Mouse (Mus musculus): Measurements from ENCODE around the gene Ppfia4.

DNA sequence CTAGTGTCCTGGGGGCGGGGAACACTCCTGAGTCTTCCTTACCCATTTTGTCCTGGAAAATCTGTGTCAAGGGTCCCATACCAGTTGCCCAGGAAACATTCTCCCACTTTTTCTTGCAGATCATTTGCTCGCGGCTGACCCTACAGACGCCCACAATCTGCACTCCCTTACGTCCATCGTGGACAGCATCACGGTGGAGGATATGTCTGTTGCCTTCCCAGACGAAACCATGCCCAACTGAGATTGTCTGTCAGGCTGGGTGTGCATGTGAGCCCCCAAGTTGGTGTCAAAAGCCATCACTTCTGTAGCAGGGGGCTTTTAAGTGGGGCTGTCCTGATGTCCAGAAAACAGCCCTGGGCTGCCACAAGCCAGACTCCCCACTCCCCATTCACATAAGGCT, 41.2 kb downstream of the Ppfia4 start:
- TF ChIP-seq ZNF384 (IDR thresholded peaks at IDR 0.05; ENCODE audit: low read depth, low read length) = no peak
- TF ChIP-seq HCFC1 (IDR thresholded peaks at IDR 0.05; ENCODE audit: borderline replicate concordance, insufficient read depth, low read length) = no peak
- TF ChIP-seq MAFK (IDR thresholded peaks at IDR 0.05; ENCODE audit: insufficient read depth, low read depth, low read length) = no peak
- TF ChIP-seq ZC3H11A (IDR thresholded peaks at IDR 0.05; ENCODE audit: borderline replicate concordance, low read depth, low read length) = no peak

Measured in ES-E14 (cell line).